Mouse (Mus musculus): ENCODE measurements around the gene Tubb1. TPM values are rescaled to one million over a fixed set of nuclear protein-coding genes. Genes with fewer than 3 reads are reported as not detected.
A peak's percentile ranks its signal among the peaks of the same experiment; 100 is the strongest.

The Tubb1 gene
- 1 to 10 TPM; 1.4 to 2.7 TPM for total RNA-seq (2021)
- long read RNA-seq, experiment 1, partial matches to known transcripts, result 0 of 4 reads
- long read RNA-seq, experiment 1, other reads (novel, unspliced or antisense), result 1 of 4 reads
- long read RNA-seq, experiment 2, partial matches to known transcripts, result 0 of 1 reads
- long read RNA-seq, experiment 2, other reads (novel, unspliced or antisense), result 0 of 1 reads

- DNase-seq (ENCODE audit: low spot score in 2 of 2), result no peak
These were observed at the start of gene Tubb1 for GRCm38 (mm10) chr2:174450353-174450752. Gene Tubb1, plus strand, starts transcription at chr2:174450695.

- DNase-seq (ENCODE audit: low spot score in 2 of 2), result no peak
These were observed 40.3 kb upstream of the Tubb1 start for GRCm38 (mm10) chr2:174410222-174410621.

- no peak for DNase-seq (ENCODE audit: low spot score in 2 of 2)
These were observed 37.4 kb upstream of the Tubb1 start for GRCm38 (mm10) chr2:174413127-174413526.

GRCm38 (mm10) chr2:174415001-174415730 lies 35.3 kb upstream of the Tubb1 start:
- DNase-seq (ENCODE audit: low spot score in 2 of 2), result no peak

GRCm38 (mm10) chr2:174415731-174416310 lies 34.7 kb upstream of the Tubb1 start, which contains the start of gene Nelfcd:
Gene Nelfcd, plus strand, starts transcription at chr2:174415804.
- peak; percentile 89 for DNase-seq (ENCODE audit: low spot score in 2 of 2)

GRCm38 (mm10) chr2:174421107-174421506 lies 29.4 kb upstream of the Tubb1 start:
- no peak for DNase-seq (ENCODE audit: low spot score in 2 of 2)

GRCm38 (mm10) chr2:174424301-174425085 lies 26.0 kb upstream of the Tubb1 start:
- no peak for DNase-seq (ENCODE audit: low spot score in 2 of 2)

GRCm38 (mm10) chr2:174426856-174427255 lies 23.6 kb upstream of the Tubb1 start:
- no peak for DNase-seq (ENCODE audit: low spot score in 2 of 2)

- DNase-seq (ENCODE audit: low spot score in 2 of 2), result no peak
These were observed 22.2 kb upstream of the Tubb1 start for GRCm38 (mm10) chr2:174428076-174428835.

- DNase-seq (ENCODE audit: low spot score in 2 of 2), result no peak
These were observed 21.4 kb upstream of the Tubb1 start for GRCm38 (mm10) chr2:174428996-174429591.

- DNase-seq (ENCODE audit: low spot score in 2 of 2), result no peak
These were observed 15.6 kb upstream of the Tubb1 start for GRCm38 (mm10) chr2:174434943-174435342.

GRCm38 (mm10) chr2:174436076-174436701 lies 14.3 kb upstream of the Tubb1 start:
- DNase-seq (ENCODE audit: low spot score in 2 of 2), result no peak

- no peak for DNase-seq (ENCODE audit: low spot score in 2 of 2)
These were observed 13.4 kb upstream of the Tubb1 start for GRCm38 (mm10) chr2:174436916-174437696.

GRCm38 (mm10) chr2:174437697-174437982 lies 12.9 kb upstream of the Tubb1 start:
- no peak for DNase-seq (ENCODE audit: low spot score in 2 of 2)

- DNase-seq (ENCODE audit: low spot score in 2 of 2), result no peak
These were observed 12.3 kb upstream of the Tubb1 start for GRCm38 (mm10) chr2:174438181-174438580.

GRCm38 (mm10) chr2:174438737-174439449 lies 11.6 kb upstream of the Tubb1 start, which contains the start of gene Ctsz:
Gene Ctsz, minus strand, starts transcription at chr2:174439039.
- peak; percentile 37 to 56 for DNase-seq (ENCODE audit: low spot score in 2 of 2)

GRCm38 (mm10) chr2:174439450-174439838 lies 11.1 kb upstream of the Tubb1 start:
- DNase-seq (ENCODE audit: low spot score in 2 of 2), result no peak

- DNase-seq (ENCODE audit: low spot score in 2 of 2), result no peak
These were observed 10.5 kb upstream of the Tubb1 start for GRCm38 (mm10) chr2:174439961-174440360.

GRCm38 (mm10) chr2:174441898-174442297 lies 8.6 kb upstream of the Tubb1 start:
- no peak for DNase-seq (ENCODE audit: low spot score in 2 of 2)
